Mouse (Mus musculus): ENCODE measurements around the gene Nphp4.

Gene Nphp4

DNA sequence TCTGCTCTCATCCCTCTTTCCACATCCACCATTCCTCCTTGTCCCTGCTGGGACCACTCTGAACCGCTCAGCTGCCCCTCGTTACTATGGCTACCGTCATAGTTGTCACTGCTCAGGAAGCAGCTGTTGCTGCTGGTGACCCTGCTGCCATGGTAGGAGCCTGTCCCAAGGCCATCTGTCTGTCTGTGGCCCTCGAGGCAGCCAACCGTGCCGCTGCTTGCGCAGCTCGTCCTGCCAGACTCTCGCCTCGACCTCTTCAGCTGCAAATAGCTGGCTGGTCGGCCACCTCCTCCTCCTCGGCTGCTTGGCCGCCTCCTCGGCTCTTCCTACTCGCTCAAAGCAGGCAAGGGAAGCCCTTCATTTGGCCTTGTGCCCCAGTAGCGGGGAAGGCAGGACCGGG, 81.7 kb downstream of the Nphp4 start:
- DNase-seq (ENCODE audit: low read depth, low spot score), result peak; percentile 64

DNA sequence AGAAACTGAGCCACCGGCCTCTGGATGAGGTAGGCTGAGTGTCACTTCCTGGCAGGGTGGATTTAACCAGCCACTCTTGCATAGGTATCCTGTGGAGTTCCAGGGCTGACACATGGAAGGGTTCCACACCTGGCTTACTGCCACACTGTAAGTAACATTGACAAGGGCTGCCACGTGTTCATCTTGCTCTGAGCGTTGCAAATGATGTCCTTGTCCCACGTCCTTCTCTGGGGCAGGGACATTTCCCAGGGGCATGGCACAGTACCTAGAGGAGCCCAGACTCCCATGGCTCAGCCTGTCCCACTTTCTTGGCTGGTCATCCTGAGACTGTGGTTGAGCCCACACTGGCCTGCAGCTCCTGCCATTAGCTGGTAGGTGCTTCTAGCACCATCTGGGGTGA, 91.5 kb downstream of the Nphp4 start:
- no peak for DNase-seq (ENCODE audit: low read depth, low spot score)

DNA sequence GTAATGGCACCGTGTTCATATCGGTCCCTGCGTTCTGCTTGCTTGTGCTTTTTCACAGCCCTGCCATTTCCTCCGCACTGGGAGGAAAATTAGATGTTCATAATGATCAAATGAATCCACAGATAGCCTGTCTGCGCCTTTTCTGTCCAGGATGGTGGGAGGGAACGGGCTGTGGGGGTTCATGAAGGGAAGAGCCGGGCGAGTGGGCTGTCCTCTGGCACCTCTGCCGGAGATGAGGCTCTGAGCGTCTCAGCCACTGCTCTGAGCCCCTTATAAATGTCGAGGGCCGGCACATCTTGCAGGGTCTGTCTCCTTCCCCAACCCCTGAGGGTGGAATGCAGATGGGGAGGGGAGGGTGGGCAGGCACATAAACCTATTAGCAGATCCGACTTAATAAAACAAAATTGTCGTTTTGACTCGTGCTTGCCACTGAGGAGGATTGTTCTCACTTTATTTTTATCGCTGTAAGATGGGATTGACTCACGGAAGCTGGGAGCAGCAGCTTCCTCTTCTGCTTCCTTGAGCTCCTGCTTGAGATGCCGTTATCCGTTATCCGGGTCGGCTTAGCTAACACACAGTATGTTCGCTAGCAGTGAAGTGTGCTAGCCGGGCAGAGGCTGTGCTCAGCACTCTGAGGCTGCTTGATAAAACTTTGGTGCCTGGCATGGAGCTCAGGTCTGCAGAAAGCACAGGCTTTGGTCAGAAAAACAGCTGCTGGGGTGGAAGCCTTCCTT, 92.3 kb downstream of the Nphp4 start:
- no peak for DNase-seq (ENCODE audit: low read depth, low spot score)

DNA sequence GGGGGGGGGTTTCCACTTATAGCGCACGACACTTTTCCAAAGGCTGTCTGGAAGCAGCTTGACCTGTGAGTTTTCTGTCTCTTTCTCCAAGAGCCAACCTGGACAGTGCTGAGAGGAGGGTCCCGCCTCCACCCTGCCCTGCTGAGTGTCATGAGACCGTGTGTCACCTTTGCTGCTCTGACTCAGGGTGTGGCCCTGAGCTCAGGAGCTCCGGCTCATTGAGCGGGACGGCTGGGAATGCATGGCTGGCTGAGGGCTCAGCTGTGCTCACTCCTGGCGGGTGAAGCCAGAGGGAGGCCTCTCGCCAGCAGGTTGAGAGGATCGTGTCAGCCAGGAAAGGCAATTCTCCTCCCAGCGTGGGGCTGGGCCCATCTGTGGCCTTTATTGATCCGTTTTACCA, 97.8 kb downstream of the Nphp4 start:
- no peak for DNase-seq (ENCODE audit: low read depth, low spot score)

DNA sequence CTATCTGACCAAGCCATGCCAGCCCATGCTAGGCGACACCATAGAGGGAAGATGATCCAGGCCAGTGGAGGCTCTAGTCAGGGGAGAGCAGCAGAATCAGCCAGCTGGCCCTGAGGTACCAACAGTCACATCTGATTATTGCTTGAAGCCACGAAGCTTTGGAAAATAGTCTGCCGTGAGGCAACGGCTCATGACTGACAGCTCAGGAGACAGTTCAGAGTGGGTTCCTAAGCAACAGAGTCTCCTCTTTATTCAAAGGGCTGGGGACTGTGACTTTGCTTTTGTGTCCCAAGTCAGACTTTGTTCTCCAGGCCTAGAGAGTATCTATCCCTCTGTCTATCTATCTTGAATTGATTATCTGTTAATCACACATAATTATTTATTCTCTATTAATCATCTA, 100.3 kb downstream of the Nphp4 start:
- DNase-seq (ENCODE audit: low read depth, low spot score), result no peak

DNA sequence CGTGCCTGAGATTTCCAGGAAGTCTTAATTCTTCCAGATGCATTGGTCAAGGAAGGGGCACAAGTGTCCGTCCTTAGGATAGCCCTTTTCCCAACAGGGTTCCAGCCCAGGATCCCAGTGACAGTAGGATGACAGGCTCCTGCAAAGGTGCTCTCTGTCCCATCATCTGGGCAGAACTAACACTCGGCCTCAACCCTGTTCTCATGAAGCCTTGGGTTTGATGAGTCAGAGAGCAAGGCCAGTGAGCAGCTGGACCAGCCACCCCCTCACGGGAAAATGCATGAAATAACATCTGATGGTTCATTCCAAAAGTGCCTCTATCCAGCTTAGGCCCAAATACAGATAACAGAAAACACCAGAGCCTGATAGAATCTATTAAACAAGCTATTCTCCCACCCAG, 103.5 kb downstream of the Nphp4 start:
- DNase-seq (ENCODE audit: low read depth, low spot score), result no peak

DNA sequence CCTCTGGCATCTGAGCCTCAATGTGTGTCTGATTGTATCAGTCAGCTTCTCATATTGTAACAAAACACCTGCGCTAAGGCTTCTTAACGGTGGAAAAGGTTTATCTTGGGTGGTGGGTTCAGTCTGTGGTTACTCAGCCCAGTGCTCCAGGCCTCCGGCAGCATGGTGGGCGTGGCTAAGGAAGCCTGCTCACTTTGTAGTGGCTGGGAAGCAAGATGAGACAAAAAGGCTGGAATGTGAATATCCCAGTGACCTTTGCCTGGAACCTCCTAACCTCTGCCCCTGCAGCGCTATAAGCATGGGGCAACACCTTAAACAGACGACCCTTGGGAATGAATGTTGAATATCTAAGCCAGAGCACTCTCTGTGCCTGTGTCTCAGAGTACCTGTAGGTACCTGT, 105.7 kb downstream of the Nphp4 start:
- no peak for DNase-seq (ENCODE audit: low read depth, low spot score)

DNA sequence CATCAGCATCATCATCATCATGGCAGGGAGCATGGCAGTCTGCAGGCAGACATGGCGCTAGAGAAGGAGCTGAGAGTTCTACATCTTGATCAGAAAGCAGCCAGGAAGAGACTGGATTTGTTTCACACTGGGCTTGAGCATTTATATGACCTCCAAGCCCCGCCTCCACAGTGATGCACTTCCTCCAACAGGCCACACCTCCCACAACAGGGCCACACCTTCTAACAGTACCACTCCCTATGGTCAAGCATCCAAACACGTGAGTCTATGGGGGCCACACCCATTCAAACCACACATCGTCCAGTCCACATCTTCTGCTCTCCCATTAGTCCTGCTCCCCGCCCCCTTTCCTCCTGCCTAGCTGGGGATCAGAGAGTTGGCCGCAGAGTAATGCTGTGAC, 107.1 kb downstream of the Nphp4 start:
- no peak for DNase-seq (ENCODE audit: low read depth, low spot score)

DNA sequence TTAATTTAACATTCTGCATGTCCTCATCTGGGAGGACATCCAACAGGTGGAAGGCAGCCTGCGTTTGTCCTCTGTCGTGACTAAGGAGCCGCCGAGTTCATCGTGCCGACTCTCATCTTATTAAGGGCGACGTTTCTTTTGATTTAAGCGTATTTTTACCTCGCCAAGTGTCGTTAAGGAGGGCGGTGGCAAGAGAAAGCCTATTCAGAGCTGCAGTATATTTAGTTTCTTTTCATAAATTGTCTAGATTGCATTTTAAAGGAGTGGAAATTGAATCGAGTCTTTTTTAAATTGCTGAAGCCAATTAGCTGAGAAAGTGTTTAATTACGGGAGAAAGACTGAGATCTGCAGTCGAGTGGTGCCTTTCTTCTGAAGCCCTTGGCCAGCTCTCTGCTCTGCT, 109.0 kb downstream of the Nphp4 start:
- no peak for DNase-seq (ENCODE audit: low read depth, low spot score)

DNA sequence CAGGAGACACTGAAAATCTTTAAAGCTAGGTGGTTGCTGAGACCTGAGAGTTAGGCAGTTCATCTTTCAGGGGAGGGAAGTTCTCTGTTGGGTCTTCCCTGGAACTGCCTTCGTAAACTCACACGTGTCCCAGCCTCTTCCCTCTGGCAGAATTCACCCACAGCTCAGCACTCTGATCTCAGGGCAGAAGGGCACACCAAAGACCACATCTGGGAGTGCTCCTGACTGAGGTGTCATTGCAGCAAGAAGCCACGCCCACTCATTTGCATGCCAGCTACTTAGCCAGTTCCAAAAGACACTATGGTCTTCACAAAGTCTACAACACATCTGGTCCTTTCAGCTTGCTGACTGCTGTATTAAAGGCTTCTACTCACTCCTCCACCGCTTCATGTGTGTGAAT, 109.7 kb downstream of the Nphp4 start:
- DNase-seq (ENCODE audit: low read depth, low spot score), result no peak

DNA sequence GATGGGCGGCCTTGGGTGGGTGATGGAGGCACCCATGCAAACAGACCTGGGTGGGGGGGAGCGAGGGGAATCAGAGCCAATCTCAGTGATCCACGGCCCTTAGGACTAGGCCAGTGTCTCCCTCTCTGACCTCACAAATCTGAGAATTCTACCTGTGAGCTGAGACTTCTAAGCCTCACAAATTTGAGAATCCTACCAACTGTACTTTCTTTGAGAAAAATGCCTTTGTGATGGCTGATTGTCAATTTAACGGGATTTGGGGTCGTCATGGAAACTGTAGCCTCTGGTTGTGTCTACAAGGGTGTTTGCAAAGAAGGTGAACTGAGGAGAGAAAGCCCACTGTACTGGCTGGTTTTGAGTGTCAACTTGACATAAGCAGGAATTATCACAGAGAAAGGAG, 127.8 kb downstream of the Nphp4 start:
- DNase-seq (ENCODE audit: low read depth, low spot score), result no peak

DNA sequence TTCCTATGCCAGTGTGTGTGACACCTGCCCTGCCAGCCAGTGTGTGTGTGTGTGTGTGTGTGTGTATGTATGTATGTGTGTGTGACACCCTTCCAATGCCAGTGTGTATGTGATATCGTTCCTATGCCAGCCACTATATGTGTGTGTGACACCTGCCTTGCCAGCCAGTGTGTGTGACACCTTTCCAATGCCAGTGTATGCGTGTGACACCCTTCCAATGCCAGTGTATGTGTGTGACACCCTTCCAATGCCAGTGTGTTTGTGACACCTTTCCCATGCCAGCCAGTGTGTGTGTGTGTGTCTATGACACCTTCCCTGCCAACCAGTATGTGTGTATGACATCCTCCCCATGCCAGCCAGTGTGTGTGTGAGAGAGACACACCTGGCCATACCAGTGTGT, 132.7 kb downstream of the Nphp4 start:
- no peak for DNase-seq (ENCODE audit: low read depth, low spot score)

DNA sequence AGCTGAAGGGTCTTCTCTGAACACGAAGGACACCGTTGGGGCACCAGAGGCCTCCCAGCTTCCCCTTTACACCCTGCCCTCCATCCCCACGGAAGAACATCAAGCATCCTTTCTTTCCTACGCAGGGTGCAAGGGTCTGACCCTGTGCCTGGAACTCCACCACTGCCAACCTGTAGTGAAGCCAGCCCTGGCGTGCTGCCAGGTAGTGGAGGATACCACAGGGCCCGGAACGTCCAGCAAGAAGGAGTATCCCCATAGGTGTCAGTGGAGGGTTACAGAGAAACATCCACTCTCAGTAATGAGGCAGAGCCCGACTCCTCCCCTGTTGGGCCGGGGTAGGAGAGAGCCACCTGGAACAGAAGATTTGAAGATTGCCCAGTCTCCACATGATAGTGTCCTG, 133.5 kb downstream of the Nphp4 start:
- no peak for DNase-seq (ENCODE audit: low read depth, low spot score)
